Mouse (Mus musculus) ES-E14 (cell line): ENCODE data around the gene Olfr323. TPM values are rescaled to one million over a fixed set of nuclear protein-coding genes. Genes with fewer than 3 reads are reported as not detected.

Source experiments
- DNase-seq: peaks from one replicate; pipeline ENCODE4 v3.0.0-alpha.2; 2013; ENCODE audit warnings: low read depth, low spot score
- H3K27ac ChIP-seq: 2 replicates; pipeline ENCODE4 v1.5.1; 2012; ENCODE audit warnings: low read depth, mild to moderate bottlenecking, low read length, moderate library complexity, mixed read lengths; ENCODE audit not compliant: poor library complexity, insufficient read depth, severe bottlenecking
- H3K36me3 ChIP-seq: 2 replicates; pipeline ENCODE4 v1.6.1; 2012; ENCODE audit warnings: mild to moderate bottlenecking, low read length, moderate library complexity, mixed read lengths; ENCODE audit not compliant: control insufficient read depth, poor library complexity, insufficient read depth, severe bottlenecking
- H3K4me1 ChIP-seq, 2 experiments: fragments of 150-350 bp in 1 of 2; sonication (generic) in 1 of 2; 2 replicates each; pipeline ENCODE4 v1.6.1; 2012; ENCODE audit warnings: low read length in 2 of 2, mild to moderate bottlenecking in 1 of 2, mixed read lengths in 1 of 2; ENCODE audit not compliant: control insufficient read depth in 2 of 2, insufficient read depth in 2 of 2, poor library complexity in 1 of 2
- H3K4me3 ChIP-seq, 2 experiments: fragments of 150-350 bp in 1 of 2; sonication (generic) in 1 of 2; 2 replicates each; pipeline ENCODE4 v1.5.1; 2012; ENCODE audit warnings: low read length in 2 of 2, low read depth in 1 of 2, mild to moderate bottlenecking in 1 of 2, mixed read lengths in 1 of 2; ENCODE audit not compliant: insufficient read depth in 1 of 2, poor library complexity in 1 of 2, severe bottlenecking in 1 of 2
- H3K9ac ChIP-seq: 2 replicates; pipeline ENCODE4 v1.6.1; 2012; ENCODE audit warnings: low read depth, mild to moderate bottlenecking, low read length, mixed read lengths; ENCODE audit not compliant: poor library complexity, insufficient read depth, severe bottlenecking
- H3K9me3 ChIP-seq: fragments of 150-350 bp; sonication (generic); 2 replicates; pipeline ENCODE4 v1.6.1; 2012; ENCODE audit warnings: low read depth, mild to moderate bottlenecking, low read length; ENCODE audit not compliant: control insufficient read depth, insufficient read depth
- CHD2 ChIP-seq: IDR thresholded peaks from 2 replicates; pipeline ENCODE4 v1.6.1; 2014; ENCODE audit warnings: mild to moderate bottlenecking, low read depth, low read length, inconsistent platforms
- HCFC1 ChIP-seq: IDR thresholded peaks from 2 replicates; pipeline ENCODE4 v1.6.1; 2012; ENCODE audit warnings: low read length, inconsistent platforms, borderline replicate concordance; ENCODE audit not compliant: insufficient read depth
- MAFK ChIP-seq: IDR thresholded peaks from 2 replicates; pipeline ENCODE4 v1.6.1; 2014; ENCODE audit warnings: mild to moderate bottlenecking, low read depth, low read length, inconsistent platforms; ENCODE audit not compliant: insufficient read depth
- ZC3H11A ChIP-seq: IDR thresholded peaks from 2 replicates; pipeline ENCODE4 v1.6.1; 2012; ENCODE audit warnings: low read depth, mild to moderate bottlenecking, inconsistent platforms, low read length, borderline replicate concordance
- ZNF384 ChIP-seq: IDR thresholded peaks from 2 replicates; pipeline ENCODE4 v1.6.1; 2012; ENCODE audit warnings: low read depth, low read length, inconsistent platforms
- in situ Hi-C, 2 experiments: fragments of 600-800 bp; cut with MboI; formaldehyde crosslinking; loops; one replicate each; pipeline ENCODE4 v1.15.1; 2025; ENCODE audit warnings: low sequenced_read_pairs in 2 of 2, inconsistent platforms in 1 of 2; ENCODE audit not compliant: unreplicated experiment in 2 of 2
- total RNA-seq: library from RNA; depleted of rRNA; stranded (reverse); fragments of 300-350 nt; gene quantifications from 2 replicates; pipeline ENCODE4 v1.2.3, GENCODE M21; 2012

Gene Olfr323
- total RNA-seq, 1 experiment, result not detected

GRCm38 (mm10) chr11:58606177-58606919 is 24.0 kb downstream of the Olfr323 start:
- TF ChIP-seq CHD2 (no peak), ZC3H11A (no peak), MAFK (no peak), HCFC1 (no peak), ZNF384 (no peak)

GRCm38 (mm10) chr11:58605228-58605627 is 25.1 kb downstream of the Olfr323 start:
- no peak for TF ChIP-seq ZNF384
- TF ChIP-seq HCFC1, result no peak
- no peak for TF ChIP-seq CHD2
- TF ChIP-seq ZC3H11A, result no peak
- no peak for TF ChIP-seq MAFK
- no peaks in the 10 kb centered on the region for H3K36me3 ChIP-seq
- H3K4me1 ChIP-seq, result no peaks in the 10 kb centered on the region; a peak in 1 of 4 replicates
- H3K9ac ChIP-seq, result no peak overlapping the region
- H3K4me3 ChIP-seq, result no peak overlapping the region
- H3K9me3 ChIP-seq, result no peaks in the 10 kb centered on the region
- in situ Hi-C loops, result no loop called here
- no peak overlapping the region for H3K27ac ChIP-seq
- DNase-seq, result no peak

More at GRCm38 (mm10) chr11:58606177-58606919, 24.0 kb downstream of the Olfr323 start:
- Histone ChIP-seq H3K9ac (no peak overlapping the region), H3K36me3 (no peaks in the 10 kb centered on the region), H3K4me1 (no peaks in the 10 kb centered on the region; a peak in 1 of 4 replicates), H3K27ac (no peak overlapping the region), H3K4me3 (no peak overlapping the region), H3K9me3 (no peaks in the 10 kb centered on the region)
- DNase-seq, result no peak
- in situ Hi-C loops, result no loop called here

DNA sequence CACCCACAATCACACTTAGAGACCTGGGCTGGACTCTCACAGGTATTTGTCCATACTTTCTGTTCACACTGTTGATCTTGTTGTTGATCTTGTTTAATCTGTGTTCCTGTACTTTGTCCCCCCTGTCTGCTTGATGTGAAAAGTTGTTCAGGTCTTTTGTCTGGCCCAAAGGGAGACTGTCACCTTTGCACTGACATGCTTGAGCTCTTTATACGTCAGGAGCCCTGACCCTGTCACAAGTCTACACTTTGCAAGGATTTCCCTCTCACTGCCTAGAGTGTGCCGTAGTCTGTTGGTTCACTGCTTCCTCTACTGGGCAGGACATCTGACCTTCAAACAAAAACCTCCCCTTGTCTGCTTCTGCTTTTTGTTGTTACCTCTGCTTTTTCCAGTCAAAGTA is 25.6 kb downstream of the Olfr323 start:
- no peak overlapping the region for H3K9ac ChIP-seq
- no peak overlapping the region for H3K4me3 ChIP-seq
- no peaks in the 10 kb centered on the region for H3K36me3 ChIP-seq
- TF ChIP-seq ZC3H11A, result no peak
- TF ChIP-seq MAFK, result no peak
- no peak for TF ChIP-seq CHD2
- TF ChIP-seq HCFC1, result no peak
- no peak overlapping the region for H3K27ac ChIP-seq
- no peaks in the 10 kb centered on the region for H3K9me3 ChIP-seq
- no peak for DNase-seq
- H3K4me1 ChIP-seq, result no peaks in the 10 kb centered on the region; a peak in 1 of 4 replicates
- in situ Hi-C loops, result no loop called here

DNA sequence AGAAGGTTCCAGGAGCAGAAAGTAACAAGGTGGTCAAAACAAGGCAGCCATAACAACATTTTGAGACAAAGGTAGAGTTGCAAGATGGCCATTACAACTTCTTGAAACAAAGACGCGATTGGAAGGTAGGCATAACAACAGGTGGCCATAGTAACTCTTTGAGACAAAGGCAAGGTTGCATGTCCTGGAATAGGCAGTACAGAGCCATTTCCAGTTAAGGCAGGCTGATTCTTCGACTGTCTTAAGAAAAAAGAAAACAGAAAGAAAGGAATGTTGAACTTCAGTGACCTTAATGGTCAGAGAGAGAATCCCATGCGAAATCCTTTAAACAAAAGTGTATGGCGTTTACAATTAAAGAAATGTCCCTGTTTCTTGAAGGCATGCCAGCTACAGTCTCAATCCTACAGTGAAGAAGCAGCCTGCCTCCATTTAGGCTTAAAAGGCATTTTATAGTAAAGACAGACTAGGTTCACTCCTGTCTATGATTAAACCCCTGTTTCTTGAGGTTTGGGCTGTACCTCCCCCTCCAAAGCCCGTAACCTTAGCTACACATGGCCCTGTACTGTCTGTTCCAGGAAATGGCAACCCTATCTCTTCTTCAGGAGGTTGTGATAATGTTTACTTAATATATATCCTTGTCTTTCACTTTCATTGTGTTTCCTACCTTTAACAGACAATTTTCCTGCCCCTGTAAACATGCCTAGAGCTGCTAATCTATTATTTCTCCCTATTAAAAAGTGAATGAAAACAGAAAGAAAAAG is 27.3 kb downstream of the Olfr323 start:
- no peak overlapping the region; the same call in 1 of the 2 replicates for H3K27ac ChIP-seq
- no peaks in the 10 kb centered on the region for H3K36me3 ChIP-seq
- peak; percentile 29 for DNase-seq
- H3K9me3 ChIP-seq, result no peaks in the 10 kb centered on the region
- TF ChIP-seq ZNF384, result no peak
- no peak for TF ChIP-seq MAFK
- TF ChIP-seq CHD2, result no peak
- TF ChIP-seq HCFC1, result no peak
- no peak for TF ChIP-seq ZC3H11A
- H3K9ac ChIP-seq, result no peak overlapping the region
- no peaks in the 10 kb centered on the region; a peak in 1 of 4 replicates for H3K4me1 ChIP-seq
- H3K4me3 ChIP-seq, result no peak overlapping the region
- in situ Hi-C loops, result no loop called here
